Mouse (Mus musculus) stomach, embryonic 15.5 days (tissue): ENCODE data around the gene Rad21l. TPM values are rescaled to one million over a fixed set of nuclear protein-coding genes. Genes with fewer than 3 reads are reported as not detected.
"Not testable (repeated sequence)": the region's sequence is repeated elsewhere in the genome, so short reads cannot be mapped to it uniquely, and the experiment has no call there.

Source experiments
- ATAC-seq: fragments of 200-750 bp; cut with Nextera tagmentation; 2 replicates; pipeline ENCODE4 v1.8.0; 2017; ENCODE audit warnings: low read depth, moderate number of reproducible peaks, moderate TSS enrichment; ENCODE audit not compliant: insufficient read depth, low FRiP score
- H3K27ac ChIP-seq: fragments of 300-500 bp; sonication (generic); 2 replicates; pipeline ENCODE4 v1.5.1; 2015; ENCODE audit warnings: mild to moderate bottlenecking, inconsistent platforms
- H3K27me3 ChIP-seq: fragments of 300-500 bp; sonication (generic); replicated peaks from 2 replicates; pipeline ENCODE4 v1.6.1; 2015; ENCODE audit warnings: inconsistent platforms
- H3K36me3 ChIP-seq: fragments of 300-500 bp; sonication (generic); 2 replicates; pipeline ENCODE4 v1.6.1; 2015; ENCODE audit warnings: inconsistent platforms
- H3K4me1 ChIP-seq: fragments of 300-500 bp; sonication (generic); 2 replicates; pipeline ENCODE4 v1.6.1; 2015; ENCODE audit warnings: inconsistent platforms
- H3K4me2 ChIP-seq: fragments of 300-500 bp; sonication (generic); 2 replicates; pipeline ENCODE4 v1.6.1; 2015; ENCODE audit warnings: mild to moderate bottlenecking, inconsistent platforms
- H3K4me3 ChIP-seq: fragments of 300-500 bp; sonication (generic); replicated peaks from 2 replicates; pipeline ENCODE4 v1.5.1; 2015; ENCODE audit warnings: inconsistent platforms
- H3K9ac ChIP-seq: fragments of 300-500 bp; sonication (generic); 2 replicates; pipeline ENCODE4 v1.6.1; 2015; ENCODE audit warnings: inconsistent platforms
- H3K9me3 ChIP-seq: fragments of 300-500 bp; sonication (generic); 2 replicates; pipeline ENCODE4 v1.6.1; 2016; ENCODE audit warnings: inconsistent platforms
- whole genome bisulfite sequencing: fragments of 180-500 bp; shearing (Covaris S2); methylation state at CpG from one replicate; pipeline ENCODE4 v1.1.7; 2015; 5-methylcytosine and 5-hydroxymethylcytosine counted together
- polyA plus RNA-seq: library from polyadenylated mRNA; unstranded; fragments of >200 nt; fragmentation: Nextera tagmentation; extraction: Ambion mirVana; gene quantifications from 2 replicates; pipeline ENCODE4 v1.2.1, GENCODE M21; 2015

Rad21l gene
- polyA plus RNA-seq, 1 experiment from 2014 or later, result not detected

GRCm38 (mm10) chr2:151623776-151624175 is 44.6 kb downstream of the Rad21l start:
- H3K4me1 ChIP-seq, result no peaks in the 10 kb centered on the region
- 40% methylated on average over 3 of the region's 3 CpGs for WGBS

GRCm38 (mm10) chr2:151616551-151617329 is 51.6 kb downstream of the Rad21l start:
- WGBS, result 64% methylated on average over 6 of the region's 6 CpGs
- H3K4me2 ChIP-seq, result no peak overlapping the region
- ATAC-seq, result no peak
- H3K9me3 ChIP-seq, result no peaks in the 10 kb centered on the region
- no peaks in the 10 kb centered on the region for H3K27me3 ChIP-seq
- no peaks in the 10 kb centered on the region for H3K4me1 ChIP-seq
- no peak overlapping the region for H3K4me3 ChIP-seq
- H3K9ac ChIP-seq, result no peak overlapping the region
- H3K27ac ChIP-seq, result no peak overlapping the region
- no peaks in the 10 kb centered on the region for H3K36me3 ChIP-seq

More at GRCm38 (mm10) chr2:151623776-151624175, 44.6 kb downstream of the Rad21l start:
- no peak for ATAC-seq
- no peaks in the 10 kb centered on the region for H3K27me3 ChIP-seq
- H3K9ac ChIP-seq, result no peak overlapping the region
- no peaks in the 10 kb centered on the region for H3K9me3 ChIP-seq
- H3K4me2 ChIP-seq, result no peak overlapping the region
- H3K27ac ChIP-seq, result no peak overlapping the region
- no peak overlapping the region for H3K4me3 ChIP-seq
- H3K36me3 ChIP-seq, result no peaks in the 10 kb centered on the region

GRCm38 (mm10) chr2:151615779-151616178 is 52.6 kb downstream of the Rad21l start:
- not testable (repeated sequence) for ATAC-seq, H3K4me3 ChIP-seq, H3K27me3 ChIP-seq, H3K9me3 ChIP-seq, H3K9ac ChIP-seq, H3K4me1 ChIP-seq, H3K36me3 ChIP-seq, H3K4me2 ChIP-seq, H3K27ac ChIP-seq
- 71% methylated on average over 7 of the region's 8 CpGs for WGBS

DNA sequence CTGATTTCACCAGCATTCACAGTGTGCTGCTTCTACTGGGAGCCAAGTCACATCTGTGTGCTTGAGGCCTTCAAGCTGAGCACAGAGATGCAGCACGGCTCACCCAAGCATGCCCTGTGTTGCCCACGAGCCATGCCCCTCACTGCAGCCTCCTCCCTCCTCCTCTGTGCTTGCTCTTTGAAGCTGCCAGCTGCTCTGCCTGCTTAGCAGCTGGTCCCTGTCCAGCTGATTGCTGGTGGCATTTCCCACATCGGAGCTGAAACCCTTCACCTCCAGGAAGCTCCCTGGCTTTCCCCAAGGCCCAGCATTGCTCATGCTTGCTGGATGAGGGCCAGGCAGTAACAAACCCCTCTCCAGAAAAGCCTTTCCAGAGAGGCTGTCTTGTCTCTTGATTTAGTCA is 58.4 kb downstream of the Rad21l start:
- H3K4me3 ChIP-seq, result no peak overlapping the region
- H3K9ac ChIP-seq, result no peak overlapping the region
- H3K4me2 ChIP-seq, result no peak overlapping the region
- H3K27me3 ChIP-seq, result no peaks in the 10 kb centered on the region
- H3K9me3 ChIP-seq, result no peaks in the 10 kb centered on the region
- H3K36me3 ChIP-seq, result no peaks in the 10 kb centered on the region
- ATAC-seq, result peak; percentile 45; the same call in 1 of the 2 replicates
- WGBS, result 27% methylated on average over 3 of the region's 3 CpGs
- no peak overlapping the region for H3K27ac ChIP-seq
- no peaks in the 10 kb centered on the region for H3K4me1 ChIP-seq

DNA sequence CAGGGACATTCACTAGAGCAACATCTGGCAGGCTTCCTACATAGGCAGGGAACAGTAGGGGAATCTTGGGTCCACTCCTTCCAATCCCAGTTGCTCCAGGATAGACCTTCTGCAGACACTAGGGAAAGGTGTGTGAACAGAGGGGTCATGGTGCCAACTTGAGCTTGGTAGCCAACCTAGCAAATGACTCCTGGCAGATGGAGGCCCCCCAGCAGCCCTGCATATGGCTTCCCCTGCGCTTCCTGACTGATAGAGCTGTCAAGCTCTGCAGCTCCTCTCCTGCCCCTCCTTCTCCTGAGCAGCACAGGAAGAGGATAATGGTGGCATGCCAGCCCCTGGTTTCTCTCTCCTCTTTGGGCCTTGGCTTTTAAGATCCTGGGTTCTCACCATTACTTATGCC is 59.9 kb downstream of the Rad21l start:
- Histone ChIP-seq H3K4me2 (no peak overlapping the region), H3K4me3 (no peak overlapping the region), H3K9me3 (no peaks in the 10 kb centered on the region), H3K9ac (no peak overlapping the region), H3K4me1 (no peaks in the 10 kb centered on the region), H3K36me3 (no peaks in the 10 kb centered on the region), H3K27ac (no peak overlapping the region), H3K27me3 (no peaks in the 10 kb centered on the region)
- WGBS, result 56% methylated on average over 1 of the region's 1 CpGs
- no peak for ATAC-seq

GRCm38 (mm10) chr2:151605437-151605987 is 62.8 kb downstream of the Rad21l start:
- Histone ChIP-seq H3K36me3 (no peaks in the 10 kb centered on the region), H3K9me3 (no peaks in the 10 kb centered on the region), H3K4me3 (no peak overlapping the region), H3K9ac (no peak overlapping the region), H3K27me3 (no peaks in the 10 kb centered on the region), H3K4me1 (no peaks in the 10 kb centered on the region), H3K27ac (no peak overlapping the region), H3K4me2 (no peak overlapping the region)
- ATAC-seq, result no peak
- WGBS, result 41% methylated on average over 11 of the region's 11 CpGs

GRCm38 (mm10) chr2:151603630-151604029 is 64.7 kb downstream of the Rad21l start:
- Histone ChIP-seq H3K27ac (no peak overlapping the region), H3K4me1 (no peaks in the 10 kb centered on the region), H3K36me3 (no peaks in the 10 kb centered on the region), H3K4me3 (no peak overlapping the region), H3K9me3 (no peaks in the 10 kb centered on the region), H3K27me3 (no peaks in the 10 kb centered on the region), H3K9ac (no peak overlapping the region), H3K4me2 (no peak overlapping the region)
- no peak for ATAC-seq
- 49% methylated on average over 4 of the region's 4 CpGs for WGBS

DNA sequence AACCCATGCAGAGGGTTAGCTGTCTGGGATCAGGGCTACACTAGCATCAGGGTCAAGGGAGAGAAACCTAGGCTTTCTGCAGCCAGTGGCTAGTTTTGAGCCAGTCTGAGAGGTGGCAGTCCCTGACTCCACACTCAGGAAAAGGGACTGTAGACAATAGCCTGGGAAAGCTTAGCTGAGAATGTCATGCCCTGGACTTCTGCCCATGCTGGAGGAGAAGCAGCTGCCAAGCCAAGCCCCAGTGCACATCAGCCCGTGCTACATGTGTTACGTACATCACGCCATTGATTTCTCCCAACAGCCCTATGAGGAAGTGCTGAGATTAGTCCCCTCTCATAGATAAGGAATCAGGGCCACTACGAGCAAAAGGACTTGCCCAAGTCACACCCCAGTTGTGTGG is 66.2 kb downstream of the Rad21l start:
- Histone ChIP-seq H3K36me3 (no peaks in the 10 kb centered on the region), H3K4me1 (no peaks in the 10 kb centered on the region), H3K4me3 (no peak overlapping the region), H3K4me2 (no peak overlapping the region), H3K27me3 (no peaks in the 10 kb centered on the region), H3K9me3 (no peaks in the 10 kb centered on the region), H3K9ac (no peak overlapping the region), H3K27ac (no peak overlapping the region)
- WGBS, result 52% methylated on average over 4 of the region's 4 CpGs
- no peak for ATAC-seq

GRCm38 (mm10) chr2:151598068-151598467 is 70.3 kb downstream of the Rad21l start:
- ATAC-seq, result no peak
- Histone ChIP-seq H3K27me3 (no peaks in the 10 kb centered on the region), H3K9me3 (no peaks in the 10 kb centered on the region), H3K36me3 (no peaks in the 10 kb centered on the region), H3K9ac (no peak overlapping the region), H3K4me1 (no peaks in the 10 kb centered on the region), H3K4me2 (no peak overlapping the region), H3K27ac (no peak overlapping the region), H3K4me3 (no peak overlapping the region)
- WGBS, result 66% methylated on average over 2 of the region's 2 CpGs

Other genes with a start within 250 kb of the Rad21l start
- not detected in 2 replicates for gene 4921509C19Rik, start 192.4 kb downstream of the Rad21l start, polyA plus RNA-seq
- 174 and 201 TPM in 2 replicates for gene Nsfl1c, start 174.4 kb downstream of the Rad21l start, polyA plus RNA-seq
- 586 and 594 TPM in 2 replicates for gene Fkbp1a, start 126.0 kb downstream of the Rad21l start, polyA plus RNA-seq
- 19.2 and 19.3 TPM in 2 replicates for gene Sdcbp2, start 95.9 kb downstream of the Rad21l start, polyA plus RNA-seq
- gene Snph, start 35.9 kb downstream of the Rad21l start, polyA plus RNA-seq, result 1.2 and 1.7 TPM in 2 replicates
- 1.4 and 1.6 TPM in 2 replicates for gene Tmem74b, start 33.5 kb upstream of the Rad21l start, polyA plus RNA-seq
- gene Psmf1, start 75.7 kb upstream of the Rad21l start, polyA plus RNA-seq, result 39.0 and 41.7 TPM in 2 replicates
- 0.06 and 0.26 TPM in 2 replicates for gene Rspo4, start 174.4 kb upstream of the Rad21l start, polyA plus RNA-seq
- 0.76 and 0.77 TPM in 2 replicates for gene Angpt4, start 242.7 kb upstream of the Rad21l start, polyA plus RNA-seq